Mouse (Mus musculus) forebrain, embryonic 15.5 days (tissue): ENCODE measurements around the gene Flrt2. TPM values are rescaled to one million over a fixed set of nuclear protein-coding genes. Genes with fewer than 3 reads are reported as not detected.

Source experiments
- ATAC-seq: fragments of 200-750 bp; cut with Nextera tagmentation; replicated peaks from 2 replicates; pipeline ENCODE4 v1.8.0; 2017; ENCODE audit warnings: mild to moderate bottlenecking, moderate TSS enrichment, moderate library complexity
- H3K27ac ChIP-seq: fragments of 300-500 bp; sonication (generic); replicated peaks from 2 replicates; pipeline ENCODE4 v1.5.1; 2015; ENCODE audit warnings: mild to moderate bottlenecking, inconsistent platforms
- H3K27me3 ChIP-seq: fragments of 300-500 bp; sonication (generic); 2 replicates; pipeline ENCODE4 v1.6.1; 2015; ENCODE audit warnings: inconsistent platforms
- H3K36me3 ChIP-seq: fragments of 300-500 bp; sonication (generic); 2 replicates; pipeline ENCODE4 v1.6.1; 2015; ENCODE audit warnings: mild to moderate bottlenecking, inconsistent platforms
- H3K4me1 ChIP-seq: fragments of 300-500 bp; sonication (generic); 2 replicates; pipeline ENCODE4 v1.6.1; 2015; ENCODE audit warnings: inconsistent platforms
- H3K4me2 ChIP-seq: fragments of 300-500 bp; sonication (generic); replicated peaks from 2 replicates; pipeline ENCODE4 v1.6.1; 2015; ENCODE audit warnings: mild to moderate bottlenecking, inconsistent platforms
- H3K4me3 ChIP-seq: fragments of 300-500 bp; sonication (generic); 2 replicates; pipeline ENCODE4 v1.5.1; 2015; ENCODE audit warnings: mild to moderate bottlenecking, inconsistent platforms
- H3K9ac ChIP-seq: fragments of 300-500 bp; sonication (generic); replicated peaks from 2 replicates; pipeline ENCODE4 v1.6.1; 2015; ENCODE audit warnings: mild to moderate bottlenecking, inconsistent platforms
- H3K9me3 ChIP-seq: fragments of 300-500 bp; sonication (generic); 2 replicates; pipeline ENCODE4 v1.6.1; 2016; ENCODE audit warnings: inconsistent platforms
- WGBS: fragments of 180-500 bp; shearing (Covaris S2); methylation state at CpG from one replicate; pipeline ENCODE4 v1.1.7; 2015; ENCODE audit warnings: mixed read lengths; 5-methylcytosine and 5-hydroxymethylcytosine counted together
- polyA plus RNA-seq: library from polyadenylated mRNA; unstranded; fragments of >200 nt; fragmentation: Nextera tagmentation; extraction: Ambion mirVana; gene quantifications from 2 replicates; pipeline ENCODE4 v1.2.1, GENCODE M21; 2015

The Flrt2 gene
- polyA plus RNA-seq, 1 experiment from 2014 or later = 37.5 TPM

DNA sequence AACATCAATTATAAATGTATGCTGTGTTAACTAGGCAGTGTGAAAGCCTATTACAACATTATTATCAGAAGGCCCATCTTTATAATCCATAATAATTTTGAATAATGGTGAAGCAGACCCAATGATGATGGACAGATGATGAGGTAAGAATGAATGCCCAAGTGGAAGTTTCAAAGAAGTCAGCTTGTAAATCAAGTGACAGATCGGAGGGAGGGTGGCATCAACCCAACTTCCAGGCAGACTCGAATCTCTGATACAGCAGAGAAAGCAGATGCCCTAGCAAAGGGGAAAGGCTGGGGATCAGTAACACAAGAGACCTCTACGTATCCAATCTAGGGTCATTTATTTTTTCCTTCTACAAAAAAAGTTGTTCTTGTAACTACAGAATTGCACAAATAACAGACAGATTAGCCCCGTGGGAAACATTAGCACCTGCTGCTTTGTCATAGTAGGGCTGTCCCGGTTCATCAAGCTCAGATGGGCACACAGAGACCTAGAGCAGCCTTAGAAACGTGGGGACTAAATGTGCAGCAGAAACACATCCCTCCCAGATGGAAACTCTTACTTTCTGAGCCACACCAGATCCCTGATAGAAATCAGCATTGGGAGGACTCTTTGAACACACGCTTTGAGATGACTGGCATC, 46.6 kb downstream of the Flrt2 start:
- Histone ChIP-seq H3K4me1 (peaks cover 38% of the 10 kb centered on the region), H3K9ac (no peak overlapping the region), H3K4me2 (no peak overlapping the region), H3K36me3 (no peaks in the 10 kb centered on the region), H3K27me3 (no peaks in the 10 kb centered on the region), H3K27ac (peak overlapping the region; percentile 42), H3K4me3 (no peak overlapping the region), H3K9me3 (no peaks in the 10 kb centered on the region)
- WGBS = 51% methylated on average over 7 of the region's 7 CpGs
- ATAC-seq = no peak

DNA sequence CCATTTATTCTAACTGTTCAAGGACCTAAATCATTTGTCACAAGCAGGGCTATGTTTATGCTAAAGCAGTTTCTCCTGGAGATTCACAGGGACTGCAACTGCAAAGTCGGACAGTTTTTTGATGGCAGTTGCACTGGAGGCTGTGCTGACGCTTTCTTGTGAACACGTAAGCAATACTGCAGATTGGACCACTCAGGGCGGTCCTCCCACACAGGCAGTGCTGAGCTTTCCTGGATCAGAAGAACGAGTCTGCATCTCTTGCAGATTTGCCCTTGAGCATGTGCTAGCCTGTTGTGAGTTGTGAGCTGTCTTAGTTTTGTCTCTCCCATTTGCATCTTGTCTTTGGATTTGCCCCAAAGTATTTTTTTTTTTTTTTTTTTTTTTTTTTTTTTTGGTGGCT, 47.7 kb downstream of the Flrt2 start:
- H3K27ac ChIP-seq = peak overlapping the region; percentile 54; the same call in 1 of the 2 replicates
- 56% methylated on average over 5 of the region's 5 CpGs for WGBS
- no peak overlapping the region for H3K4me3 ChIP-seq
- ATAC-seq = peak; percentile 38; the same call in 1 of the 2 replicates
- peaks cover 35% of the 10 kb centered on the region for H3K4me1 ChIP-seq
- no peak overlapping the region for H3K9ac ChIP-seq
- H3K9me3 ChIP-seq = no peaks in the 10 kb centered on the region
- H3K4me2 ChIP-seq = no peak overlapping the region
- H3K27me3 ChIP-seq = no peaks in the 10 kb centered on the region
- H3K36me3 ChIP-seq = no peaks in the 10 kb centered on the region

DNA sequence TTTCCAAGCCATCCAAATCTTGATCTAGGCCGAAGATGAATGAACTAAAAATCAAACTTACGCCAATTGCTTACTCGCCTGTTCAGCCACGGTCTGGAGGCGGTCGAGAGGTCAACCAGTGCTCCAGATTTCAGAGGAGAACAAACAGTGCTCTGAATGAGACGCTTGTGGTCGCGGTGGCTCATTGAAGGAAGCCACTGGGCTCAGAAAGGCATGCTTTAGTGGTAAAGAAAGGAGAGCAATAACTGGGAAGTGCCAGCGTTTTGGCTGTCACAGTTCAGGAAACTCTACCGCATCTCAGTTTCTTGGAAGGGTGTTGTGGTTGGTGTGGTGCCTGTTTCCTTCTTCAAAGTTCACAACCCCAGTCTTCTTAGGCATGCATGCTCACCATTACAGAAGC, 49.3 kb downstream of the Flrt2 start:
- H3K4me1 ChIP-seq = peaks cover 35% of the 10 kb centered on the region
- H3K9me3 ChIP-seq = no peaks in the 10 kb centered on the region
- H3K9ac ChIP-seq = no peak overlapping the region
- 85% methylated on average over 11 of the region's 11 CpGs for WGBS
- H3K4me2 ChIP-seq = no peak overlapping the region
- H3K4me3 ChIP-seq = no peak overlapping the region
- no peak overlapping the region for H3K27ac ChIP-seq
- no peaks in the 10 kb centered on the region for H3K36me3 ChIP-seq
- no peak for ATAC-seq
- no peaks in the 10 kb centered on the region for H3K27me3 ChIP-seq

DNA sequence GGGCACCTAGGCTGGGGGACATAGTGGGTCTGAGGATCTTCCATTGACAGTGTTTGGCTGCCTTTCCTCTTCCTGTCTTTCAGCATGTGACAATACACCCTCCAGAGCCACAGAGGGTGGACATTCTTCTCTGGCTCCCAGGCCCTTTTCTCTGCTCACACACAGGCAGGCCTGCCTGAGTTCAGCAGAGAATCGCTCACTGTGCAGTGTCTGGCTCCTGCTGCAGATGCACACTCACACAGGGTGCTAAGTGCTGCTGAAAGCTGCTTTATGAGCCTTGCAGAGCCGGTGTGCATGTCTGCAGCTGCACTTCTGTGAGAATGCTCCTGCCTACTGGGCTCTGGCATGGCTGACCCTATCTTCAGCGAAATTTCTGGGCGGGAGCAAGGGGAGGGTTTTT, 52.3 kb downstream of the Flrt2 start:
- Histone ChIP-seq H3K4me3 (no peak overlapping the region), H3K27ac (no peak overlapping the region), H3K9me3 (no peaks in the 10 kb centered on the region), H3K4me2 (no peak overlapping the region), H3K4me1 (peaks cover 18% of the 10 kb centered on the region), H3K9ac (no peak overlapping the region), H3K27me3 (no peaks in the 10 kb centered on the region), H3K36me3 (no peaks in the 10 kb centered on the region)
- ATAC-seq = 0 out of 2 replicates have a peak, but pooled peaks have one; percentile 32
- 59% methylated on average over 4 of the region's 4 CpGs for WGBS

DNA sequence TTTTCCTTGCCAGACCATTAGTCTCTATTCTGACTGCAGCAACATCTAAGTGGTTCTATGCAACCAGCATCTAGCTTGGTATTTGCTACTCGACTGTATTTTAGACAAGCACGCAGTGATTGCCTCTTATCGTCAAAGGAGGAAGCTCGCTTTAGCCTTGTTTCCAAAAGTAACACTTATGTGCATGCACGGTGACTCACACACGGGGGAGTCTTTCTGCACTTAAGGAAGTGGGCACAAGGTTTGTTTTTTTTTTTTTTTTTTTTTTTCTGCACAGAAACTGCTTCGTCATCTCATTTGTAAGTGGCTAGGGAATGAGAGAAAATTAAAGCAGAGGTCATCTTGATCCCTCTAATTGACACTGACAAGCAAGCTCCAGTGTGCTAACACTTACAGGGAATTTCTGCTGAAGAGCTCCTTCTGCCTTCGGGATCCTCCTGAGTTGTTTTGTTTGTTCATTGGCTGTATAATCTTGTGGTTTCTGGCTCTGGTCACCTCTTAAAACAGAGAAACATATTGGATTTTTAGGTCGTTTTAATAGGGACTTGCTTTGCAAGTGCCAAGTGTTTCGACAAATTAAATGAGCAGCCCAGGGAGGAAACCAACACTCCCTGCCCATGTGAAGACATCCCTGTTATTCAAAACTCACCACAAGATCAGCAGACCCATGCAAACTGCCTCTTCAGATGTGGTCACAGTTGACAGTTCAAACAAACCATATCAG, 55.0 kb downstream of the Flrt2 start:
- Histone ChIP-seq H3K4me2 (no peak overlapping the region), H3K36me3 (no peaks in the 10 kb centered on the region), H3K27ac (no peak overlapping the region), H3K9me3 (no peaks in the 10 kb centered on the region), H3K9ac (no peak overlapping the region), H3K27me3 (no peaks in the 10 kb centered on the region), H3K4me1 (0 out of 2 replicates have a peak, but pooled peaks cover 9% of the 10 kb centered on the region), H3K4me3 (no peak overlapping the region)
- no peak for ATAC-seq
- 64% methylated on average over 10 of the region's 10 CpGs for WGBS

DNA sequence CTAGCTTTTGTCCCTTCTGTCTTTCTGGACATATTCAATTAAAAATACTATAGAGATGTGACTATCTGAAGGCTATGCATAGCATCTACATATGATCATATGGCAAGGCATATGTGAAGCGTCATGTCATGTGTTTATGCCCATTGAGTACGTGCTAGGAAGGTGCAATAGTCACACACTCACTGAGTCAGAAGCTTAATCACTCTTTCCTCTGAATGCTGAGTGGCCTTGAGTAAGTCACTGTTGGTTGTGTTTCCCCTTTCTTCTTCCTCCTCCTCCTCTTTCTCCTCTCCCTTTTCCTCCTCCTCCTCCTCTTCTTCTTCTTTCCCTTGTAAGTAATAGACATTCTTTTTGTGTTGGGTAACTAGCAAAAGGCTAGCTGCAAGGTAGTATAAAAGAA, 56.7 kb downstream of the Flrt2 start:
- ATAC-seq = no peak
- Histone ChIP-seq H3K4me3 (no peak overlapping the region), H3K27ac (no peak overlapping the region), H3K9ac (no peak overlapping the region), H3K4me1 (0 out of 2 replicates have a peak, but pooled peaks cover 9% of the 10 kb centered on the region), H3K9me3 (no peaks in the 10 kb centered on the region), H3K36me3 (no peaks in the 10 kb centered on the region), H3K27me3 (no peaks in the 10 kb centered on the region), H3K4me2 (no peak overlapping the region)
- 72% methylated on average over 2 of the region's 2 CpGs for WGBS

DNA sequence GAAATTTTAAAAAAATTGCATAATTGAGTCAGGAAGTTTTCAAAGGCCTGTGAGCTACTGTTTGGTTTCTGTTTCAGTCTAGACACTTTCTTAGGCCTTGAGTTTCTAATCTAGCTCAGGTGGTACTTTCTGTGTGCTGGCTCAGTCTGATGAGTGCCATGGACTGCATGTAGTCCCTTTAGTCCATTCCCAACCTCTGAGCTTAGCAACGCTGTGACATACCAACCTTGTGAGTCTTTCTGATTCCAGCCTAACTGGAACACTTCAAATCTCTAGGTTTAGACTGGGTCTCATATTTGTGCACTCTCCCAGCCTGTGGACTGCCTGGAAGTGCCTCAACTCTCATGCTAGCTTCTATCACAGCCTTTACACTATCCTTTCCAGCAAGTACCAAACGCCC, 57.2 kb downstream of the Flrt2 start:
- Histone ChIP-seq H3K4me2 (no peak overlapping the region), H3K27ac (no peak overlapping the region), H3K36me3 (no peaks in the 10 kb centered on the region), H3K27me3 (no peaks in the 10 kb centered on the region), H3K4me1 (0 out of 2 replicates have a peak, but pooled peaks cover 9% of the 10 kb centered on the region), H3K9ac (no peak overlapping the region), H3K4me3 (no peak overlapping the region), H3K9me3 (no peaks in the 10 kb centered on the region)
- WGBS = 86% methylated on average over 2 of the region's 2 CpGs
- ATAC-seq = no peak

DNA sequence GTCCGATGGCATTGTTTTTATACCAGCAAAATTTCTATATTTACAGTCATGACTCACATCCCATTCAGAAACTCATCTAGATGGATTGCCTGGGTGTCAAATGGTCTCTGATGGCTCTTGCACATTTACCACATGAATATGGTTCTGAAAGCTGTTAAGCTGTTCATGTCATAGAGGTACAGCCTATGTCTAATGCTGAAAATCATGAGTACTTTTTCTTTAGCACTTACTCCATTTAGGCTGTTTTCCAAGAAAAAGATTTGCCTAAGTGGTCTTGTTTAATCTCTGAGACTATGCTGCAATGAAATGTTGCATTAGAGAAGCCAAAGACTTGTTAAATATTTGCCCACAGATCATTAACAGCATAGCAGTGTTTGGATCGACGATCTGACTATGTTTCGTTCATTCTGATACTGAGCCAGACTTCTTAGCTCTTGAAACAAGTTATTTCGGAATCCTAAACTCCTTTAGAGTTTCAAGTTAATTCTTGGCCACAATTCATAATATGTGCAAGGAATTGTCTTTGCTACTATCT, 67.3 kb downstream of the Flrt2 start:
- H3K27ac ChIP-seq = no peak overlapping the region
- no peaks in the 10 kb centered on the region for H3K27me3 ChIP-seq
- no peak for ATAC-seq
- no peak overlapping the region for H3K4me2 ChIP-seq
- H3K9ac ChIP-seq = no peak overlapping the region
- 82% methylated on average over 5 of the region's 5 CpGs for WGBS
- H3K4me3 ChIP-seq = no peak overlapping the region
- no peaks in the 10 kb centered on the region for H3K4me1 ChIP-seq
- H3K36me3 ChIP-seq = no peaks in the 10 kb centered on the region
- no peaks in the 10 kb centered on the region for H3K9me3 ChIP-seq

DNA sequence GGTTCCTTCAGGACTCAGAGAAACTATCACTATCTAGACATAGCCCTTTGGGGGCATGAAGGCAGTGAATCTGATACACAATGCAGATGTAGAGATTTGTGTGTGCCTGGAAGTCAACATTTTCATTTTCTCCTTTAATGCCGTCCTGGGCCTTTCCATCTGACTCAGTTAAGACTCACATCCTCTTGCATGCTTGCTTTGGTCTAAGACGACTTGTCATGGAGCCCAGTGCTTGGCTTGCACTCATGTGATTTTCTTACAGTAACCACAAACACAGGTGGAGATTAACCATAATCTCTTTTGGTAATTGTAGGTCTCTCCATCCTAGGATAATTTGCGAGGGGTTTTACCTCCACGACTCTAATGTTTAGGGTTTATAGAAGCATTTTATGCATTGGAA, 73.2 kb downstream of the Flrt2 start:
- 87% methylated on average over 4 of the region's 4 CpGs for WGBS
- Histone ChIP-seq H3K4me1 (no peaks in the 10 kb centered on the region), H3K36me3 (no peaks in the 10 kb centered on the region), H3K27ac (no peak overlapping the region), H3K4me2 (no peak overlapping the region), H3K27me3 (no peaks in the 10 kb centered on the region), H3K9me3 (no peaks in the 10 kb centered on the region), H3K4me3 (no peak overlapping the region), H3K9ac (no peak overlapping the region)
- no peak for ATAC-seq

DNA sequence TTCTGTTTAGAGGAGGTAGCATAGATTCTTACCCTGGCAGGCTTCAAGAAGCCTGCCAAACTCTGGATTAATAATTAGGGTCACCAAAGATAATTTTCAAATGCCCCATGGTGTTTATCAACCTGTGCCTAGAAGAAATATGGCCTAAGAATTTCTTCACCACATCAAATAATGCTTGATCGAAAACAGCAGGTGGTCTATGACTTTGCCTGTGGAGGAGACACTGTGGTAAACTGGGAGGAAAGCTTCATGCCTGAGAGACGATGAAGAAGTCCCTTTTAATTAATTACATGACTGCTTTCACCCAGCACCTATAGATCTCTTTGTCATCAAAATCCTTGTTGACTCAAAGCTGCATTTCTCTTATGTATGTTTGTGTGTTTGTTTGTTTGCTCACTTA, 77.0 kb downstream of the Flrt2 start:
- Histone ChIP-seq H3K36me3 (no peaks in the 10 kb centered on the region), H3K9ac (no peak overlapping the region), H3K4me3 (no peak overlapping the region), H3K4me2 (no peak overlapping the region), H3K27me3 (no peaks in the 10 kb centered on the region), H3K9me3 (no peaks in the 10 kb centered on the region), H3K4me1 (no peaks in the 10 kb centered on the region), H3K27ac (no peak overlapping the region)
- no peak for ATAC-seq
- WGBS = 80% methylated on average over 2 of the region's 2 CpGs

DNA sequence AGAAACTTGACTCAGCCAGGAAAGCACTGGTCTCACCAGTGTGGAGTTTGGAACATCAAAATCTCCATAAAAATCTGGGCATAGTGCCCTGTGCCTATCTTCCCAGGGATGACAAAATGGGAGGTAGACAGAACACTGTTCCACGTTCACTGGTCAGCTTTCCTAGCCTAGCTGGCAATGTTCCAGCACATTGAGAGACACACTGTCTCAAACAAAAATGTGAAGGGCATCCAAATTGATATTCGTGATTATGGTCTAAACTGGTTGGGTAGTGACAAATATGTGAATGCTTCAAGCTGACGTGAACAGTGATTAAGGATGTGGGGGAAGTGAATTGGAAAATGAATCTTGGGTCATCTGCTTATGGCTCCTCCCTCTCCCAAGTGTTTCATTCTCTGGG, 78.2 kb downstream of the Flrt2 start:
- Histone ChIP-seq H3K4me1 (0 out of 2 replicates have a peak, but pooled peaks cover 4% of the 10 kb centered on the region), H3K27ac (no peak overlapping the region), H3K9ac (no peak overlapping the region), H3K36me3 (no peaks in the 10 kb centered on the region), H3K4me2 (no peak overlapping the region), H3K27me3 (no peaks in the 10 kb centered on the region), H3K4me3 (no peak overlapping the region), H3K9me3 (no peaks in the 10 kb centered on the region)
- no peak for ATAC-seq
- 64% methylated on average over 3 of the region's 3 CpGs for WGBS

DNA sequence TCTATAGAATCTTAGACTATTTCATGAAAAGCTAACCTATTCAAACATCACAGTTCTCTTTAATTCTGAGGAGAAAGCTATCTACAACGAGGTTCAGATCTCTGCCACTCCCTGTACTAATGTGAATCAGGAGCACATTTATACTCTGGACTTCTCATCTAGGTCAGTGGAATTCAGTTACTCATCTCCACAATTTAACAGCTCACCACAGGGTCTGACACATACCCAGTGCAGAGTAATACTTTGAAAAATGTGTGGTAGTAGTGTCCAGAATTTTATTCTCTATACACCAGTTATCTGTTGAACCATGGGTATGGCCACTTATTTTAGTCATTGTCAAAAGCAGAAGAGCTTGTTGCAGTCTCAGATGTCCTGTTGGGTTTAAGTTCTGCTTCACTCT, 98.1 kb downstream of the Flrt2 start:
- 70% methylated on average over 1 of the region's 1 CpGs for WGBS
- Histone ChIP-seq H3K4me3 (no peak overlapping the region), H3K27ac (no peak overlapping the region), H3K4me1 (no peaks in the 10 kb centered on the region), H3K4me2 (no peak overlapping the region), H3K36me3 (no peaks in the 10 kb centered on the region), H3K9me3 (no peaks in the 10 kb centered on the region), H3K9ac (no peak overlapping the region), H3K27me3 (no peaks in the 10 kb centered on the region)
- ATAC-seq = no peak
